Comparison of ENCODE assay signal across 7 mouse cellular contexts in genomic region chr4:88515711-88516211, GRCm38 (mm10). TPM values are rescaled to one million over a fixed set of nuclear protein-coding genes. Genes with fewer than 3 reads are reported as not detected.
A peak's percentile ranks its signal among the peaks of the same experiment; 100 is the strongest.
DNase-seq lines count a peak whose midpoint lies in the region; ATAC-seq lines count a peak whose summit lies in the region.

No protein-coding gene starts in this region.

- H3K4me3 ChIP-seq in liver, embryonic 13.5 days (replicated peaks): no peak overlapping the region
- H3K4me3 ChIP-seq in stomach, embryonic 14.5 days (ENCODE audit: low read depth, low read length): no peak overlapping the region

- DNase-seq in right cerebral cortex, adult 18-20 months: peak; percentile 5
- no peak for DNase-seq in right cerebral cortex, postnatal 25 days
- peak; percentile 64 for DNase-seq in brain, adult 2 months (ENCODE audit: low read depth, low spot score)
- DNase-seq in heart, postnatal 25 days (ENCODE audit: low spot score): peak; percentile 36
- DNase-seq in liver, embryonic 13.5 days: no peak
- DNase-seq in gastrocnemius, postnatal 25 days: no peak

- H3K9ac ChIP-seq in liver, embryonic 13.5 days: no peak overlapping the region
- no peak overlapping the region for H3K9ac ChIP-seq in stomach, embryonic 14.5 days (replicated peaks; ENCODE audit: low read depth, low read length)

- no peaks in the 10 kb centered on the region for H3K9me3 ChIP-seq in liver, embryonic 13.5 days (replicated peaks)
- H3K9me3 ChIP-seq in stomach, embryonic 14.5 days (ENCODE audit: control insufficient read depth, low read depth, low read length): no peaks in the 10 kb centered on the region

- H3K36me3 ChIP-seq in liver, embryonic 13.5 days: no peaks in the 10 kb centered on the region
- no peaks in the 10 kb centered on the region for H3K36me3 ChIP-seq in stomach, embryonic 14.5 days (ENCODE audit: control insufficient read depth, insufficient read depth, low read length)

- intact Hi-C loops in heart, postnatal 25 days (cut with DNase I): loop anchor here (2.0 kb wide), 1 partner anchor 77 kb away; the partner anchor contains the start of gene Hacd4

- WGBS in liver, embryonic 13.5 days (ENCODE audit: insufficient replicate concordance): 2% methylated on average over 4 of the region's 4 CpGs
- WGBS in stomach, embryonic 14.5 days: 18% methylated on average over 4 of the region's 4 CpGs

- H3K4me1 ChIP-seq in liver, embryonic 13.5 days (replicated peaks): peaks cover 30% of the 10 kb centered on the region
- no peaks in the 10 kb centered on the region for H3K4me1 ChIP-seq in stomach, embryonic 14.5 days (ENCODE audit: control insufficient read depth, insufficient read depth, low read length)

- H3K4me2 ChIP-seq in liver, embryonic 13.5 days: peak overlapping the region; percentile 0; the same call in 1 of the 2 replicates
- H3K4me2 ChIP-seq in stomach, embryonic 14.5 days (replicated peaks; ENCODE audit: low read depth, low read length): no peak overlapping the region

- no peaks in the 10 kb centered on the region for H3K27me3 ChIP-seq in liver, embryonic 13.5 days
- no peaks in the 10 kb centered on the region for H3K27me3 ChIP-seq in stomach, embryonic 14.5 days (ENCODE audit: control insufficient read depth, insufficient read depth, low read length)

- peak; percentile 45 for ATAC-seq in liver, embryonic 13.5 days (ENCODE audit: low read depth)
- ATAC-seq in stomach, embryonic 14.5 days (ENCODE audit: insufficient number of reproducible peaks, insufficient read depth, low FRiP score, low read depth): peak; percentile 61

- H3K27ac ChIP-seq in liver, embryonic 13.5 days: 0 out of 2 replicates have a peak overlapping the region, but pooled peaks have one; percentile 15
- H3K27ac ChIP-seq in stomach, embryonic 14.5 days (ENCODE audit: low read length): peak overlapping the region; percentile 15; the same call in 1 of the 2 replicates

RNA-seq across cellular contexts. Expression of gene Ifnb1, which starts 6.8 kb away (rescaled TPM):
- total RNA-seq in heart, postnatal 25 days (2021): not detected
- polyA plus RNA-seq in liver, embryonic 13.5 days (2015; fragmentation: Nextera tagmentation; extraction: Ambion mirVana): not detected in 2 replicates
- not detected in 2 replicates for polyA plus RNA-seq in stomach, embryonic 14.5 days (2014; fragmentation: Nextera tagmentation; extraction: Ambion mirVana)
- total RNA-seq in gastrocnemius, postnatal 25 days (2021): not detected

RNA-seq across cellular contexts. Expression of gene Ifna15, which starts 42.3 kb away (rescaled TPM):
- not detected for total RNA-seq in heart, postnatal 25 days (2021)
- not detected in 2 replicates for polyA plus RNA-seq in liver, embryonic 13.5 days (2015; fragmentation: Nextera tagmentation; extraction: Ambion mirVana)
- polyA plus RNA-seq in stomach, embryonic 14.5 days (2014; fragmentation: Nextera tagmentation; extraction: Ambion mirVana): not detected in 2 replicates
- total RNA-seq in gastrocnemius, postnatal 25 days (2021): not detected

RNA-seq across cellular contexts. Expression of gene Ifna14, which starts 55.8 kb away (rescaled TPM):
- not detected for total RNA-seq in heart, postnatal 25 days (2021)
- not detected in 2 replicates for polyA plus RNA-seq in liver, embryonic 13.5 days (2015; fragmentation: Nextera tagmentation; extraction: Ambion mirVana)
- polyA plus RNA-seq in stomach, embryonic 14.5 days (2014; fragmentation: Nextera tagmentation; extraction: Ambion mirVana): not detected in 2 replicates
- total RNA-seq in gastrocnemius, postnatal 25 days (2021): not detected

Comparison
In these comparisons a context has a peak if more than half of its experiments do, and no peak if none do; other contexts are left out.
1. DNase-seq: peak in right cerebral cortex, adult 18-20 months (single experiment), brain, adult 2 months (single experiment) and heart, postnatal 25 days (single experiment); none in right cerebral cortex, postnatal 25 days (single experiment), liver, embryonic 13.5 days (single experiment) and gastrocnemius, postnatal 25 days (single experiment).